Mouse (Mus musculus) neutrophil, adult 5-6 weeks (primary cell): ENCODE results near the gene Odf3l2. TPM values are rescaled to one million over a fixed set of nuclear protein-coding genes. Genes with fewer than 3 reads are reported as not detected.

Source experiments
- ATAC-seq: fragments of 151-379, 151-347 bp; 2 replicates; pipeline ENCODE4 v1.8.0; 2017; ENCODE audit warnings: mild to moderate bottlenecking, moderate TSS enrichment; ENCODE audit not compliant: insufficient number of reproducible peaks, poor library complexity, low FRiP score, severe bottlenecking; ENCODE audit errors: extremely low read depth
- total RNA-seq: library from RNA; stranded (forward); fragments of 200-1000 nt; gene quantifications from 2 replicates; pipeline ENCODE4 v1.2.3, GENCODE M21; 2017

The Odf3l2 gene
- total RNA-seq, 1 experiment from 2014 or later, result not detected

DNA sequence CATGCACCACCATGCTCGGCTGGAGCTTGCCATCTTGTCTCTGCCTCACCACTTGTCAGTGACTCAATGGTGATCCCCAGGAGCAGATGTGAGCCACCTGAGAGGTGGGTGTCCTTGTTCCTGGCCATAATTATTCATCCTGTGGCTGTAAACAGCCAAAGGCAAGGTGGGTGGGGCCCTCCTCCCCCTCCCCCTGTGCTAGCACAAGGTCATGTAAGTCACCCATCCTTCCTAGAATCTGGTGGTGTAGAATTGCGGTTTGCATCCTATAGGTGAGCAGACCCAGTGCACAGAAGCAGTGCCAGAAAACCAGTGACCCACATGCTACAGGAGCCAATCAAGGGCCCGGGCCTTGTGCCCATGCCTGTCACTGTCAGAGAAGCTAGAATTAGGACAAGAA lies 27.5 kb upstream of the Odf3l2 start:
- no peak for ATAC-seq

DNA sequence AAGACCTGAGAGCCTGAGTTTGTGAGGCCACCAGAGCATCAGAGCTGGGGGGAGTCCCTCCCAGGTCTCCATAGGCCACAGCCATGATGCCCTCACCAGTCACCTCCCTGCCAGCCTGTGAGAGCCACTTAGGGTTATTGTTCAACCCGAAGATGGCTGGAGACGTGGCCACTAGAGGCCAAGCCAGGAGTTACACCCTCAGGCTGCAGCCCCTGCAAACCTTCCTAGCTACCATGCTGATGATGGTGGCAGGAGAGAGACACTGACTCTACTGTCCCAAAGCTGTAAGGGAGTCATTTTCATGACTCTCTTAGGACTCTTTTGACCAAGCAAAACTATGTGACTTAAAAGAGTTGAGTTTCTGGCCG lies 26.5 kb upstream of the Odf3l2 start:
- ATAC-seq, result no peak

DNA sequence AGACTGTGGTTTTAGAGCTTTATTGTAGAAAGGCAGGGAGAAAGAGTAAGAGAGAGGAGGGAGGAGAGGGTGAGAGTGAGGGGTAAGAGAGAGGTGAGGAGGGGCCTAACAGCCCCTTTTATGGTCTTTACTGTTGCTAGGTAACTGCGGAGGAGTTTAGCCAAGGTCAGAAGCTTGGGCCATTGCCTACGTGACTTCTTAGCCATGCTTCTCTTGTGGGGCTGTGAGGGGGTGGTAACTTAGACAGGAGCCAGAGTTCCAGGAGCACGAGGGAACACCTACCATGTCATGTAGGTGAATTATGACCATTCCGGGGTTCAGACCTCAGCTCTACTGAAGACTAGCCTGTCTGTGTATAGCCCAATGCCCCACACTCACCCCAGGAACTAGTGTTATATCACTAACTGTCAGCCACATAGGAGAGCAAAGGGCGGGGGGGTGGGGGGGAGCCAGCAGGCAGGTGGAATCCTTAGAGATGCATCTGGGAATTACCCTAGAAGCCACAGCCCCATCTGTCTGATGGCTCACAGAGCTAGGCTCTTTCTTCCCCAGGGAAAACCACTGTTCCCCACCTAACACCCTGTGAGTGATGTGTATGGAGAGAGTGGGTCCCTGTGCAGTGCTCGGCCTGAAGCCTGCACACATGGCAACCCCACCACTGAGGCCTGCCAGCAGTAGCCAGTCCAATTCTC lies 26.0 kb upstream of the Odf3l2 start:
- ATAC-seq, result no peak

- ATAC-seq, result no peak
These were observed 24.7 kb upstream of the Odf3l2 start for GRCm38 (mm10) chr10:79670071-79670888.

- no peak for ATAC-seq
These were observed 24.1 kb upstream of the Odf3l2 start for GRCm38 (mm10) chr10:79669576-79670057.

GRCm38 (mm10) chr10:79668771-79669575 lies 23.4 kb upstream of the Odf3l2 start, which contains the start of gene Tpgs1:
Gene Tpgs1 (plus strand): TSS chr10:79669369.
- peak; percentile 78 for ATAC-seq

DNA sequence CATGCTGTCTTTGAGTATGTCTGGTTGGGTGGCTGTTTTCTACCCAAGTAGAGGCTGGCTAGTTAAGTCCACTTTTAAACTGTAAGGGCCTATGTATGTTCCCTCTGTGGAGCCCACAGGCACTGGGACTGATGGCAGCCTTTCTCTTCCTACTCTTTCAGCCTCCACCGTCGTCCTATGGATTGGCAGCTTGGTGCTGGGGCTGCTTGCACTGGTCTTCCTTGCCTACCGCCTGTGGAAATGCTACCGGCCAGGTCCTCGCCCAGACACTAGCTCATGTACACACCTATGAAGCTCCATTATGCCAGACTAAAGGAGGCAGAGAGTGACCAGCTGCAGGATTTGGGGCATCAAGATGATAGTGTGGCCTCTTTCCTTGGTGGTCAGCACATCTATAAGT lies 22.5 kb upstream of the Odf3l2 start:
- ATAC-seq, result no peak

- ATAC-seq, result no peak
These were observed 21.0 kb upstream of the Odf3l2 start for GRCm38 (mm10) chr10:79666493-79666892.

- ATAC-seq, result no peak
These were observed 19.5 kb upstream of the Odf3l2 start for GRCm38 (mm10) chr10:79665051-79665450.

DNA sequence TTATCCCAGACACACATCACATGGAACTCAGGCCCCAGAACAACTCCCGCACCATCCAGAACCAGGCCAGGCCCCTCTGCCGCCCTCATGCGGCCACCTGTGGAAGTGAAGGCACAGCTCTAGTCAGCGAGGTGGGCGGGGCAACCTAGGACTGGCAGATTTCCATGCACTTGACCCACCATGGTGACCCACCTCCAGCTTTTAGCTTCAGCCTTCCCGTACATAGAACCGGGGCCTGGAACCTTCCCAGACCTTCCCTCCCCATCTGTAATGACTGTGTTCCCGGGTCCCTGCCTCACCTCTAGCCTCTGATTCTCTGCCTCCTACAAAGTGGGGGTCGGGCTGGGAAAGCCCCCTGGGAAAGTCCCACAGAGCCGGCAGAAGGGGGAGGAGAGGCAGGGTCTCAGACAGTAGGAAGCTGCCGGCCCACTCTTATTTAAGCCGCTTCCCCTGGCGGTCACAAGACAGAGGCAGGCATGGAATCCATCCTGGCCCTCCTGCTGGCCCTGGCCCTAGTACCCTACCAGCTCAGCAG lies 18.7 kb upstream of the Odf3l2 start, which contains the start of gene Madcam1:
Madcam1 (plus strand) TSS at position 429 of the 535 bp plus-strand sequence.
- peak; percentile 49 for ATAC-seq

- no peak for ATAC-seq
These were observed 16.3 kb upstream of the Odf3l2 start for GRCm38 (mm10) chr10:79661861-79662260.

DNA sequence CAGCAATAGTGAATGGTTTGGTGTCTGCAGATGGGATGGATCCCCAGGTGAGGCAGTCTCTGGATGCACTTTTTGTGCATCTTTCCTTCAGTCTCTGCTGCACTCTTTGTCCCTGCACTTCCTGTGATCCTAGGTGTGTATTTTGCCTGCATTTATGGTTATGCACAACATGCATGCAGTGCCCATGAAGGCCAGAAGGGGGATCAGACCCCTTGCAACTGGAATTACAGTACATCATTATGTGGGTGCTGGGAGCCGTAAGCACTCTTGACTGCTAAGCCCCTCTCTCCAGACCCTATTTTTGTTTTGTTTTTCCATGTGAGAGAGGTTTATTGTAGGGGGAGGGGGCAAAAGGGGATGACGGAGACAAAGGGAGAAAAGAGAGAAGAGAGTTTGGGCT lies 14.8 kb upstream of the Odf3l2 start:
- ATAC-seq, result no peak

GRCm38 (mm10) chr10:79658829-79659228 lies 13.3 kb upstream of the Odf3l2 start:
- ATAC-seq, result no peak

GRCm38 (mm10) chr10:79654946-79655395 lies 9.4 kb upstream of the Odf3l2 start:
- ATAC-seq, result no peak

GRCm38 (mm10) chr10:79652789-79653188 lies 7.3 kb upstream of the Odf3l2 start:
- no peak for ATAC-seq

GRCm38 (mm10) chr10:79649070-79649751 lies 3.7 kb upstream of the Odf3l2 start:
- ATAC-seq, result peak; percentile 68

- ATAC-seq, result no peak
These were observed 6.9 kb downstream of the Odf3l2 start for GRCm38 (mm10) chr10:79638486-79639204.
